Mouse (Mus musculus) midbrain, embryonic 13.5 days (tissue): Measurements from ENCODE around the gene Zmynd8. TPM values are rescaled to one million over a fixed set of nuclear protein-coding genes. Genes with fewer than 3 reads are reported as not detected.
A peak's percentile ranks its signal among the peaks of the same experiment; 100 is the strongest.

Experiments used
- ATAC-seq: fragments of 200-750 bp; cut with Nextera tagmentation; 2 replicates; pipeline ENCODE4 v1.8.0; 2017; ENCODE audit warnings: mild to moderate bottlenecking, moderate TSS enrichment, moderate library complexity
- H3K27ac ChIP-seq: fragments of 300-500 bp; sonication (generic); 2 replicates; pipeline ENCODE4 v1.5.1; 2015; ENCODE audit warnings: inconsistent platforms, mild to moderate bottlenecking, moderate library complexity
- H3K27me3 ChIP-seq: fragments of 300-500 bp; sonication (generic); 2 replicates; pipeline ENCODE4 v1.6.1; 2015; ENCODE audit warnings: mild to moderate bottlenecking, inconsistent platforms
- H3K36me3 ChIP-seq: fragments of 300-500 bp; sonication (generic); 2 replicates; pipeline ENCODE4 v1.6.1; 2015; ENCODE audit warnings: mild to moderate bottlenecking, inconsistent platforms
- H3K4me1 ChIP-seq: fragments of 300-500 bp; sonication (generic); replicated peaks from 2 replicates; pipeline ENCODE4 v1.6.1; 2015; ENCODE audit warnings: inconsistent platforms
- H3K4me2 ChIP-seq: fragments of 300-500 bp; sonication (generic); replicated peaks from 2 replicates; pipeline ENCODE4 v1.6.1; 2015; ENCODE audit warnings: moderate library complexity, mild to moderate bottlenecking, inconsistent platforms
- H3K4me3 ChIP-seq: fragments of 300-500 bp; sonication (generic); replicated peaks from 2 replicates; pipeline ENCODE4 v1.5.1; 2015; ENCODE audit warnings: mild to moderate bottlenecking, inconsistent platforms
- H3K9ac ChIP-seq: fragments of 300-500 bp; sonication (generic); replicated peaks from 2 replicates; pipeline ENCODE4 v1.6.1; 2015; ENCODE audit warnings: mild to moderate bottlenecking, inconsistent platforms
- H3K9me3 ChIP-seq: fragments of 300-500 bp; sonication (generic); 2 replicates; pipeline ENCODE4 v1.6.1; 2016; ENCODE audit warnings: mild to moderate bottlenecking, inconsistent platforms
- WGBS: fragments of 180-500 bp; shearing (Covaris S2); methylation state at CpG from one replicate; pipeline ENCODE4 v1.1.7; 2015; 5-methylcytosine and 5-hydroxymethylcytosine counted together
- polyA plus RNA-seq: library from polyadenylated mRNA; unstranded; fragments of >200 nt; fragmentation: Nextera tagmentation; extraction: Ambion mirVana; gene quantifications from 2 replicates; pipeline ENCODE4 v1.2.1, GENCODE M21; 2015

Zmynd8 gene
- polyA plus RNA-seq, 1 experiment from 2014 or later: 86.8 TPM

DNA sequence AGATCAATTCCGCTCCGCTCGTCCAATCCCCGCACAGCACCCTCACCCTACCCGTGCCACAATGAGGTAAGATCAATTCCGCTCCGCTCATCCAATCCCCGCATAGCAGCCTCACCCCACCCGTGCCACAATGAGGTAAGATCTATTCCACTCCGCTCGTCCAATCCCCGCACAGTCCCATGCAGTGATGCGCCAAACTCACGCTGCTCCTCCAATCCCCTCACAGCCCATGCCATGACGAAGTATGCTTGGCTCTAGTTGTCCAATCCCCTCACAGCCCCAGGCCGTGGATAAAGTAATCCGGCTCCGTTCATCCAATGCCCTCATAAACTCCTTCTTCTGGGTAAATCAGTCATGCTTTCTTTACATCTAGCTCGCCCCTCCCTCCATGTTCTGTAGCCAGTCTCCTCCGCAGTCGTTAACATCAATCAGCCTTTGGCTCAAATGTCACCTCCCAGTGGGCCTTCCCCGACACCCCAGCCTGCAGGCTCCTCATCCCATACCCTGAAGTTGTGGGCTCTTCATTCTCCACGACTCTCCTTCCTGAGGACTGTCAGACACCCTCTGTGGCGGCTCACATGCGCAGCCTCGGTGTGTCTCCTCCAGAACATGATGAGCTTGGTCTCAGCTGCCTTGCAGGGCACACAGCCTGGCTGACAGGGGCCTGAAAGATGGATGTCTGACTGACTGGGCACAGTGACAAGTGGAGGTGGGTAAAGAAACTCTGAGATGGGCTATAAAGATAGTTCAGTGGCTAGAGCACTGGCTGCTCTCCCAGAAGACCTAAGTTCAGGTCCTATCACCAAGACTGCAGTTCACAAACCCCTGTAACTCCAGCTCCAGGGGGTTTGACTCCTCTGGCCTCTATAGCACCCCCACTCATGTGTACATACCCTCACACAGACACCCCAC is 36.9 kb downstream of the Zmynd8 start:
- Histone ChIP-seq H3K36me3 (peaks cover 9% of the 10 kb centered on the region; the same call in 1 of the 2 replicates), H3K27me3 (no peaks in the 10 kb centered on the region), H3K27ac (peak overlapping the region; percentile 51), H3K4me3 (no peak overlapping the region), H3K9ac (no peak overlapping the region), H3K4me1 (peaks cover 80% of the 10 kb centered on the region), H3K4me2 (no peak overlapping the region), H3K9me3 (no peaks in the 10 kb centered on the region)
- peak; percentile 59 for ATAC-seq
- WGBS: 77% methylated on average over 26 of the region's 26 CpGs

DNA sequence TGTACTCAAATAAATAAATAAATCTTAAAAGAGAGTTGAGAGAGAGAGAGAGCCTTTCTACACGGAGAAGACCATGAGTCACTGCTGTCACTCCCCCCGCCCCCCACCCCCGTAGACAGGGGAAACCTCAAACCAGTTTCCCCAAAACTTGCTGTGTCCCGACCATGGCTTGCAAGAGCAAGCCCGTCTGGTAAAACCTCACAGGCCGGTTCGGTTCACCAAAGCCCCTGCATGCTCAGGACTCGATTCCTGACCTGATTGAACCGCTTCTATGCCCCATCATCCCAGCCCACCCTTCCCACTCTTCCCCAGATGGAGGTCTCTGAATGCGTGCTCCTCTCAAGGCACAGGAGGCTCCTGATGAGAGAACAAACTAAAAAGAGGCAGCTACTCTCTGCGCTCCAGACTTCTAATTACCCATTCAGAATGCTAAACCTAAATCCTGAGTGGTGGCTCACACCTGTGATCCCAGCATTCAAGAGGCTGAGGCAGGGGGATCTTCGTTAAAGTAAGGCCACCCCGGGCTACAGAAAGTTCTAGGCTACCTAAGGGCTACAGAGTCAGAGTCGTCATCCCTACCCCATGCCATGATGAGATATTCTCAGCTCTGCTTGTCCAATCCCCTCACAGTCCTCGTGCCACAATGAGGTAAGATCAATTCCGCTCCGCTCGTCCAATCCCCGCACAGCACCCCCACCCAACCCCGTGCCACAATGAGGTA is 37.7 kb downstream of the Zmynd8 start:
- 93% methylated on average over 20 of the region's 20 CpGs for WGBS
- H3K4me2 ChIP-seq: no peak overlapping the region
- no peak; the same call in 1 of the 2 replicates for ATAC-seq
- no peak overlapping the region for H3K9ac ChIP-seq
- H3K27me3 ChIP-seq: no peaks in the 10 kb centered on the region
- no peak overlapping the region for H3K4me3 ChIP-seq
- H3K9me3 ChIP-seq: no peaks in the 10 kb centered on the region
- peaks cover 9% of the 10 kb centered on the region; the same call in 1 of the 2 replicates for H3K36me3 ChIP-seq
- H3K27ac ChIP-seq: no peak overlapping the region
- H3K4me1 ChIP-seq: peaks cover 80% of the 10 kb centered on the region

DNA sequence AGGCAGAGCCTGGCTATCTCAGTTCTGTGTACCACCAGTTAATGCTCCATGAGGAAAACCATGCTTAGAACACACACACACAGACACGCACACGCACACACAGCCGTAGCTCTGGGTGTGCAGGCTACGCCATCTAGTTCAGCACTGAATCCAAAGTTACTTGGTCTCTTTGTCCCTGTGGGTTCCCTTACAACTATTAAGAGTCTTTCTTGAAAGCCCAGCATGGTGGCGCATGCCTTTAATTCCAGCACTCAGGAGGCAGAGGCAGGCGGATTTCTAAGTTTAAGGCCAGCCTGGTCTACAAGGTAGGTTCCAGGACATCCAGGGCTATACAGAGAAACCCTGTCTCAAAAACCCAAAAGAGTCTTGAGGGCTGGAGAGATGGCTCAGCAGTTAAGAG is 38.4 kb downstream of the Zmynd8 start:
- no peak for ATAC-seq
- no peaks in the 10 kb centered on the region for H3K27me3 ChIP-seq

DNA sequence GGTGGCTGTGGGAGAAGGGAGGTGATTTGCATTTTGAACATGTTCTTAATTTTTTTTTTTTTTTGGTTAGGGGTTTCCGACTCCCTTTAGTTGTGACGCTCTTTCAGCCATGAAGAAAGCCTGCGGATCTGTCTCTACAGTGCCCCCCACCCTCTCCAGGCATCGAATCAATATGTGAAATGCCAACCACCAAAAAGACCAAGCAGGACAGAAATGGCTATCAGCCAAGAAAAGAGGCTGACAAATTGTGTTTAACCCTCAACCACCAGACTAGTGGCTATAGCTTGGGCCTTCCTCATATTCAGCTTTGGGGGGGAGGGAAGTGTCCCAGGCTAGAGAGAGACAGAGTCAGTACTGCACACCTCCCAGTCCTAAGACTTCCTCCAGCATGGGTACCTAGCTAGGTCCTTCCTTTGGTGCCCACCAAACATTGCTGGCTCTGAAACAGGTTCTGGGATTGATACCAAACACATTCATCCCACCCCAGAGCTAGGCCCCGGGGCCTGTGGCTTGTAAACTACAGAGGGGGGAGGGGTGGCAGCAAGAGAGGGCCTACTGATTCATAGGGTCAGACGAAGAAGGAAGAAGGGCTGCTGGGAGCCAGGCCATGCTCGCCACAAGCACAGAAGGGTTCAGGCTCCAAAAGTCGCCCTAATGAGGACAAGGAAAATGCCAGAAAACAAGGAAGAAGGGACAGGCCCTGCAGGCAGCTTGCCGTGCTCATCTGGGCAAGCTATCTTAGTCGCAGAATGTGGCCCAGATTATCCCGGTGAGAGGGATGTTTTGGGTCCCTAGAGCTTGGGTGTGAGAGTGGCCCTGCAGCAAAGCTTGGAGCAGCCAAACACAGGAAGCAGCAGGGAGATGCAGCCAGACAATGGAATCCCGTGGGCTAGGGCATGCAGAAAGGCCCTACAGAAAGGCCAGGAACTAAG is 40.1 kb downstream of the Zmynd8 start:
- no peaks in the 10 kb centered on the region for H3K27me3 ChIP-seq
- peak overlapping the region; percentile 95 for H3K27ac ChIP-seq
- H3K36me3 ChIP-seq: peaks cover 6% of the 10 kb centered on the region; the same call in 1 of the 2 replicates
- H3K4me2 ChIP-seq: peak overlapping the region; percentile 47
- no peak for ATAC-seq
- peaks cover 82% of the 10 kb centered on the region for H3K4me1 ChIP-seq
- H3K4me3 ChIP-seq: no peak overlapping the region
- H3K9me3 ChIP-seq: no peaks in the 10 kb centered on the region
- WGBS: 11% methylated on average over 12 of the region's 12 CpGs
- peak overlapping the region; percentile 62 for H3K9ac ChIP-seq

More for the DNA sequence above, 38.4 kb downstream of the Zmynd8 start:
- Histone ChIP-seq H3K9me3 (no peaks in the 10 kb centered on the region), H3K4me3 (no peak overlapping the region), H3K9ac (no peak overlapping the region), H3K4me1 (peaks cover 84% of the 10 kb centered on the region), H3K36me3 (peaks cover 8% of the 10 kb centered on the region; the same call in 1 of the 2 replicates), H3K4me2 (no peak overlapping the region), H3K27ac (peak overlapping the region; percentile 95)
- 96% methylated on average over 6 of the region's 6 CpGs for WGBS

DNA sequence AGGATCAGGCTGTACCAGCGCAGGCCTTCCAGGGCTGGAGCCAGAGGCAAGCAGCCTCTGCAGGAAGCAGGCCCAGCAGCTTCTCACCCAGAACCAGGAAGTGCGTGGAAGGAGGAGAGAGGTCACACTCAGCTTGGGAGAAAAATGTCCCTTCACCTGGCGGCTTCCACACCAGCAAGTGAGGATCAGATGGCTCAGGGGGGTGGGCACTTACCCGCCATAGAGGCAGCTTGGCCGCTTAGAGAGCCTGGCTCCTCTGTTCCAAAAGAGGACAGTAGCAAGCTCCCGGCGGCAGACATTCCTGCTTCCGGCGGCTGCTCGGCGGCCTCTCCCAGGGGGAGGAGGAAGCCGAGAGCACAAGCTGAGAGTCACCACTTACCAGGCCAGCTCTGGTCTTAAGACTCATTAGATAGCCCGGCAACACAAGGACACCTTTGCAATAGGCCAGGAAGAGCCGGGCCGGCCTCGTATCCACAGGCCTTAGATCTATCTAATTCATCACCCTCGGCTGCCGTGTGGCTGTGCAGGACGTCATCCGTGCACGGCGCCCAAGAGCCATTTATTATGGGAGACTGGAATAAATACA is 40.9 kb downstream of the Zmynd8 start:
- no peaks in the 10 kb centered on the region for H3K9me3 ChIP-seq
- peaks cover 80% of the 10 kb centered on the region for H3K4me1 ChIP-seq
- peak overlapping the region; percentile 62 for H3K9ac ChIP-seq
- peak overlapping the region; percentile 47 for H3K4me2 ChIP-seq
- H3K27ac ChIP-seq: peak overlapping the region; percentile 95
- peaks cover 11% of the 10 kb centered on the region for H3K36me3 ChIP-seq
- H3K27me3 ChIP-seq: no peaks in the 10 kb centered on the region
- peak; percentile 52 for ATAC-seq
- H3K4me3 ChIP-seq: no peak overlapping the region; the same call in 1 of the 2 replicates
- WGBS: 5% methylated on average over 22 of the region's 22 CpGs

DNA sequence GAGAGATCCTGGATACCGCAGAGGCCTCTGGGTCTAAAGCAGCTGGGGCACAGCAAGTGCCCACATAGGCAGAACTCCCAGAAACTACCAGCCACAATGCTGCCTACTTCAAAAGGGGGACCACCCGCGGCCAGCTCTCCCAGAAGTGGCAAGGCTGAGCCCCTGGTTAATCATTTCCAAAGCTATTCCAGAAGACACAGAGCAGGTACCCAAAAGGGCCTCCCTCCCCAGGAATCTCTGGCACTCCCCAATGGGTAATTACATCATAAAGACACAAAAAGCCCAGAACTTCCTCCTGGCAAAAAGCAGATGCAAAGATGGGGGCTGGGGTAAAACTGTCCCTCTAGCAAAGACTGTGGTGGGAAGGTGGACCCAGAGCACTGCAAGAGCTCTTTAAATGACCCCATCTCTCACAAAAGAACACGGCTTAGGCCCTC is 41.4 kb downstream of the Zmynd8 start:
- WGBS: 8% methylated on average over 4 of the region's 4 CpGs
- Histone ChIP-seq H3K27ac (peak overlapping the region; percentile 95), H3K27me3 (no peaks in the 10 kb centered on the region), H3K9me3 (no peaks in the 10 kb centered on the region), H3K36me3 (peaks cover 11% of the 10 kb centered on the region), H3K4me3 (no peak overlapping the region; the same call in 1 of the 2 replicates), H3K4me1 (peaks cover 80% of the 10 kb centered on the region), H3K4me2 (peak overlapping the region; percentile 47), H3K9ac (peak overlapping the region; percentile 62)
- no peak for ATAC-seq

DNA sequence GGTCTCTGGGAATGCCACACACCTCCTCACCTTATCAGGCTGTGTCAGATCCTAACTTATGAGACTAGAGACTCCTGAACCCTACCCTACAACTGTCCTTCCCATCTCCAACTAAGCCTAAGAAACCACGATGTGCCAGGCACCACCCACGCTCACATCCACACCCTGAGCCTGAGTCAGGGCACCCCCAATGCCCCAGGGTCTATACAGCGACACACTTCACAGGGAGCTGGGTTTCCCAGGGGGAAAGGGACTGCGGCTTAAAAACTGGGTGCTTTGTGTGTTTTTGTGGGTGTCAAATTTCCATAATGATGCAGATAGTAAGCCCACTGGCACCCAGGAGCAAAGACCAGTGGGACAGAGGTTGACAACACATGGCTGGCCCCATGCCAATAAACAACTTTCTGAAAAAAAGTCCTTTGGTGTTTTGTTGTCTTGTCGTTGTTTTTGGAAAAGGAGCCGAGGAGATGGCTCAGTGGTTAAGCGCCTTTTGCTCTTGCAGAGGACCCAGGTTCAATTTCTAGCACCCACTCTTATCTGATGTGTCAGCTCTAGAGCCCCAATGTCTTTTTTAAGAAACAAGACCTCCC is 42.1 kb downstream of the Zmynd8 start:
- Histone ChIP-seq H3K4me3 (no peak overlapping the region), H3K4me1 (peaks cover 77% of the 10 kb centered on the region), H3K36me3 (peaks cover 11% of the 10 kb centered on the region), H3K27me3 (no peaks in the 10 kb centered on the region), H3K9me3 (no peaks in the 10 kb centered on the region), H3K27ac (peak overlapping the region; percentile 95), H3K9ac (0 out of 2 replicates have a peak overlapping the region, but pooled peaks have one; percentile 14), H3K4me2 (no peak overlapping the region)
- no peak for ATAC-seq
- 78% methylated on average over 7 of the region's 7 CpGs for WGBS

DNA sequence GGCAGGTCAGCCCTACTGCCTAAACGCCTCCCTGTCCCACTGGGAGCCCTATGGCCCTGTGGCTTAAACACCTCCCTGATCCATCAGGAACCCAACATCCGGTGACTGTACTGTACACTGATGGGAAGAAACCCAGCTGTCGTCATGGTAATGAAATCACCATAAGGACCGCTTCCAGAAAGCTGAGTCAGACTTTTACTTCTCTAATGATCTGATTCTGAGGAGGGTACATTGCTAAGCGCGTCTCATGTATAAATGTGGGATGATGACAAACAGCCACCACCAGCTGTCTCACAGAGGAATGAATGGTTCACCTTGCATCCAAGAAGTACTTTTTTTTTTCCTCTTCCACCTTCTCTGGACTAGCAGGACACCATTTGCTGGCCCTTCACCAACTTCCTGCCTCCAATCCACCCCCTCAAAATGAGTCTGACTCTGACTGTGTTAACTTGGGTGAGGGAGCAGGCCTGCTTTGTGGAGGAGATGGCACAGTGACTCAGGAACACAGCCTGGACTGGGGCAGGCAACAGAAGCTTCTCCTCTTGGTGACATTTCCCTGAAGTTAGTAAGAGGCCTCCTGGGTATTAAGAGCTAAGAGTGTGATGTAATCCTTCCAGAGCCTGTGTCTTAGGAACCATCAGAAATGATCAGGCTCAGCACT is 43.0 kb downstream of the Zmynd8 start:
- Histone ChIP-seq H3K4me2 (no peak overlapping the region), H3K4me1 (peaks cover 85% of the 10 kb centered on the region), H3K27me3 (no peaks in the 10 kb centered on the region), H3K36me3 (peaks cover 18% of the 10 kb centered on the region), H3K4me3 (no peak overlapping the region), H3K9me3 (no peaks in the 10 kb centered on the region), H3K9ac (no peak overlapping the region; the same call in 1 of the 2 replicates), H3K27ac (no peak overlapping the region; the same call in 1 of the 2 replicates)
- ATAC-seq: 0 out of 2 replicates have a peak, but pooled peaks have one; percentile 14
- WGBS: 61% methylated on average over 6 of the region's 6 CpGs

DNA sequence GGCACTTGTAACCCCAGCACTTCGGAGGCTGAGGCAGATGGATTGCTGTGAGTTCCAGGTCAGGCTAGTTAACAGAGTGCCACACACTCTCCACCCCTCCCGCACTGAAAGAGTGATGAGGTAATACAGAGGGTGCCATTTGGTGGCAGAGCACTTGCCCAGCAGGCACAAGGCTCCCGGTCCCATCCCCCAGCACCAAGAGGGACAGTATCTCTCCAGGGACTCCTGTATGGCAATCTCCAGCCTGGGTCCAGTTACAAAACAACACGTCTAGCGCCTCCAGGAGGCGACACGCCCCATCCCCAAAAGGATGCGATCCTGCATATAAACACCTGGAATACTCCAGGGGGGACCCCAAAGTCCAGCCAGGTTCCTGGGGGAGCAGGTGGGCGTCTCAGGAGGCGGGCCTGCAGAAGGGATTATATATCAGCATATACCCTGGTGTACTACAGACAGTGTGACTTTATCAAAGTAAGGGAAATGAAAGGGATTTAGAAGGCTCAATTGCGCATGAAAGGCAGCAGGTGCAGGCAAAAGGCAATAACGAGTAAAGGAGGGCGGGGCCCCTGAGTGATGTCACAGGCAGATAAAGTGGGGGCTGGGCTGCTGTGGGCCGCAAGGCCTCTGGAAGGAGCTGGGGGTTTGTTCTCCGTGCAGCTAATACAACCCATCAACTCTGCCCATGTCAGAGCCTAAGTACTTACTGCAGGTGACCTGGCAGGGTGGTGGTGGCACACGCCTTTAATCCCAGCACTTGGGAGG is 44.4 kb downstream of the Zmynd8 start:
- H3K4me3 ChIP-seq: no peak overlapping the region
- 54% methylated on average over 16 of the region's 16 CpGs for WGBS
- H3K36me3 ChIP-seq: peaks cover 31% of the 10 kb centered on the region
- H3K27ac ChIP-seq: peak overlapping the region; percentile 41; the same call in 1 of the 2 replicates
- ATAC-seq: no peak
- no peaks in the 10 kb centered on the region for H3K27me3 ChIP-seq
- H3K9ac ChIP-seq: no peak overlapping the region
- peaks cover 80% of the 10 kb centered on the region for H3K4me1 ChIP-seq
- H3K4me2 ChIP-seq: no peak overlapping the region
- H3K9me3 ChIP-seq: no peaks in the 10 kb centered on the region
